Comparison of ENCODE assay signal across 20 mouse cellular contexts in genomic region chr16:13895740-13896139, GRCm38 (mm10). TPM values are rescaled to one million over a fixed set of nuclear protein-coding genes. Genes with fewer than 3 reads are reported as not detected.
DNase-seq lines count a peak whose midpoint lies in the region; ATAC-seq and TF ChIP-seq lines count a peak whose summit lies in the region.
"Had no signal": no experiment of that assay in that cellular context is flagged by ENCODE, and none has a peak within 500 bp of the region (broad histone marks: within the 10 kb centered on the region; RNA-seq: fewer than 3 reads in every experiment).

No protein-coding gene starts in this region.

- no peak for TF ChIP-seq EP300 in liver, postnatal 0 days (IDR thresholded peaks at IDR 0.05; ENCODE audit: low read depth)
- peak in 1 of 2 experiments; percentile 24; a peak in 1 of 4 replicates for TF ChIP-seq EP300 in MEL (IDR thresholded peaks at IDR 0.05; ENCODE audit: low read depth in 1 of 2, low read length in 2 of 2)

- H3K4me1 ChIP-seq in liver, embryonic 12.5 days, result peaks cover 24% of the 10 kb centered on the region
- peaks cover 6% of the 10 kb centered on the region; the same call in 1 of the 2 replicates for H3K4me1 ChIP-seq in liver, postnatal 0 days (ENCODE audit: insufficient read depth)
- H3K4me1 ChIP-seq in MEL (ENCODE audit: control insufficient read depth in 1 of 2, insufficient read depth in 2 of 2, low read length in 2 of 2), result peaks cover 12 to 13% of the 10 kb centered on the region in 2 experiments; a peak in 2 of 4 replicates
- no peaks in the 10 kb centered on the region; the same call in 1 of the 2 replicates for H3K4me1 ChIP-seq in lung, adult 2 months (ENCODE audit: control insufficient read depth, insufficient read depth, low read length)
- H3K4me1 ChIP-seq: embryonic facial prominence, embryonic 10.5 days; embryonic facial prominence, embryonic 12.5 days; forebrain, embryonic 13.5 days; forebrain, embryonic 15.5 days had no signal

- H3K27ac ChIP-seq in liver, embryonic 12.5 days, result no peak overlapping the region
- H3K27ac ChIP-seq in liver, postnatal 0 days (ENCODE audit: low read depth), result no peak overlapping the region
- no peak overlapping the region for H3K27ac ChIP-seq in MEL (ENCODE audit: control insufficient read depth, low read depth, low read length)
- H3K27ac ChIP-seq: embryonic facial prominence, embryonic 10.5 days; embryonic facial prominence, embryonic 12.5 days; forebrain, embryonic 13.5 days; forebrain, embryonic 15.5 days had no signal

- WGBS in liver, embryonic 12.5 days (ENCODE audit: insufficient replicate concordance), result 64% methylated on average over 3 of the region's 3 CpGs
- WGBS in liver, postnatal 0 days (ENCODE audit: insufficient replicate concordance), result 64% methylated on average over 3 of the region's 3 CpGs
- WGBS in lung, adult 2 months, result 77% methylated on average over 3 of the region's 3 CpGs

- no peak overlapping the region for H3K9ac ChIP-seq in liver, embryonic 12.5 days
- H3K9ac ChIP-seq in liver, postnatal 0 days (replicated peaks), result no peak overlapping the region
- H3K9ac ChIP-seq in MEL (ENCODE audit: control insufficient read depth, low read depth, low read length, poor library complexity, severe bottlenecking), result no peak overlapping the region
- H3K9ac ChIP-seq: embryonic facial prominence, embryonic 12.5 days; forebrain, embryonic 13.5 days; forebrain, embryonic 15.5 days had no signal

- no peak for DNase-seq in liver, postnatal 0 days
- peak; percentile 29 for DNase-seq in MEL (ENCODE audit: low read depth, low spot score)
- DNase-seq in lung, adult 2 months, result no peak
- DNase-seq in lung, postnatal 10 days, result no peak
- DNase-seq: adrenal gland, adult 8-10 months; adrenal gland, postnatal 14 days; adrenal gland, postnatal 36 days; cerebellum, adult 11-12 months; cerebellum, adult 2 months; cerebellum, adult 9-10 months; cerebellum, postnatal 10 days; cerebellum, postnatal 25 days had no signal

- no peak for TF ChIP-seq CTCF in liver, postnatal 0 days (IDR thresholded peaks at IDR 0.05; ENCODE audit: low read depth)
- no peak for TF ChIP-seq CTCF in MEL (IDR thresholded peaks at IDR 0.05 in 2 of 3, conservative IDR thresholded peaks at IDR 0.05 in 1 of 3; ENCODE audit: control insufficient read depth in 1 of 3, insufficient read depth in 1 of 3, low read depth in 2 of 3, low read length in 3 of 3, poor library complexity in 1 of 3, severe bottlenecking in 1 of 3)
- TF ChIP-seq CTCF in lung, adult 2 months (IDR thresholded peaks at IDR 0.05; ENCODE audit: insufficient read depth, low read length), result no peak

- TF ChIP-seq RAD21 in MEL (IDR thresholded peaks at IDR 0.05; ENCODE audit: low read depth, low read length), result no peak

- H3K36me3 ChIP-seq in liver, embryonic 12.5 days, result no peaks in the 10 kb centered on the region
- no peaks in the 10 kb centered on the region for H3K36me3 ChIP-seq in liver, postnatal 0 days (replicated peaks; ENCODE audit: insufficient read depth, low read length)
- peaks cover 0 to 31% of the 10 kb centered on the region in 2 experiments; a peak in 2 of 4 replicates for H3K36me3 ChIP-seq in MEL (ENCODE audit: control insufficient read depth in 1 of 2, insufficient read depth in 2 of 2, low read length in 2 of 2)
- H3K36me3 ChIP-seq: embryonic facial prominence, embryonic 10.5 days; embryonic facial prominence, embryonic 12.5 days; forebrain, embryonic 15.5 days had no signal

- no peak for TF ChIP-seq POLR2A in MEL (IDR thresholded peaks at IDR 0.05; ENCODE audit: control insufficient read depth in 1 of 2, insufficient read depth in 1 of 2, low read depth in 1 of 2, low read length in 2 of 2, poor library complexity in 1 of 2)
- TF ChIP-seq POLR2A in lung, adult 2 months (IDR thresholded peaks at IDR 0.05; ENCODE audit: borderline replicate concordance, extremely low read depth, low read depth, low read length), result no peak

- ATAC-seq in liver, embryonic 12.5 days, result peak; percentile 37; the same call in 1 of the 2 replicates
- no peak for ATAC-seq in liver, postnatal 0 days
- ATAC-seq in megakaryocyte progenitor cell, adult 5-6 weeks (replicated peaks; ENCODE audit: poor library complexity), result peak; percentile 34
- ATAC-seq: activated CD4-positive, CD25-positive, alpha-beta regulatory T cell, adult 4 months; forebrain, embryonic 13.5 days; forebrain, embryonic 15.5 days; Patski had no signal

- H3K4me3 ChIP-seq in liver, embryonic 12.5 days, result no peak overlapping the region
- no peak overlapping the region for H3K4me3 ChIP-seq in liver, postnatal 0 days (ENCODE audit: low read depth, low read length)
- H3K4me3 ChIP-seq in MEL (ENCODE audit: control insufficient read depth in 1 of 2, insufficient read depth in 1 of 2, low read depth in 2 of 2, low read length in 2 of 2), result no peak overlapping the region
- no peak overlapping the region for H3K4me3 ChIP-seq in lung, adult 2 months (replicated peaks; ENCODE audit: extremely low read depth, low read depth, low read length)
- H3K4me3 ChIP-seq: embryonic facial prominence, embryonic 10.5 days; embryonic facial prominence, embryonic 12.5 days; forebrain, embryonic 13.5 days; forebrain, embryonic 15.5 days had no signal

- no peak overlapping the region for H3K4me2 ChIP-seq in liver, embryonic 12.5 days
- no peak overlapping the region for H3K4me2 ChIP-seq in liver, postnatal 0 days (ENCODE audit: low read depth, low read length)
- H3K4me2 ChIP-seq: embryonic facial prominence, embryonic 12.5 days; forebrain, embryonic 13.5 days; forebrain, embryonic 15.5 days had no signal

- H3K9me3 ChIP-seq in liver, embryonic 12.5 days (replicated peaks), result no peaks in the 10 kb centered on the region
- no peaks in the 10 kb centered on the region for H3K9me3 ChIP-seq in liver, postnatal 0 days (ENCODE audit: low read length)
- H3K9me3 ChIP-seq in MEL (replicated peaks; ENCODE audit: insufficient read depth, low read length), result no peaks in the 10 kb centered on the region
- H3K9me3 ChIP-seq: embryonic facial prominence, embryonic 10.5 days; embryonic facial prominence, embryonic 12.5 days; forebrain, embryonic 13.5 days; forebrain, embryonic 15.5 days had no signal

- H3K27me3 ChIP-seq in liver, embryonic 12.5 days (replicated peaks), result no peaks in the 10 kb centered on the region
- no peaks in the 10 kb centered on the region for H3K27me3 ChIP-seq in liver, postnatal 0 days (ENCODE audit: insufficient read depth, low read length)
- no peaks in the 10 kb centered on the region for H3K27me3 ChIP-seq in MEL (ENCODE audit: control insufficient read depth in 1 of 2, insufficient read depth in 2 of 2, low read length in 2 of 2)
- H3K27me3 ChIP-seq: embryonic facial prominence, embryonic 12.5 days; forebrain, embryonic 13.5 days; forebrain, embryonic 15.5 days; Patski had no signal

- peaks cover 20% of the 10 kb centered on the region; the same call in 1 of the 2 replicates for H3K79me2 ChIP-seq in MEL (ENCODE audit: control insufficient read depth, insufficient read depth, low read length, poor library complexity)

TF ChIP-seq in MEL, 35 proteins besides CTCF, POLR2A, EP300 and RAD21:
- TF ChIP-seq HCFC1 (IDR thresholded peaks at IDR 0.05; ENCODE audit: low read depth, low read length), result no peak
- TF ChIP-seq ELF1 (IDR thresholded peaks at IDR 0.05; ENCODE audit: low read depth, low read length), result no peak
- TF ChIP-seq ZKSCAN1 (IDR thresholded peaks at IDR 0.05; ENCODE audit: low read depth, low read length), result no peak
- no peak for TF ChIP-seq KAT2A (conservative IDR thresholded peaks at IDR 0.05; ENCODE audit: low read depth, low read length)
- TF ChIP-seq POLR2AphosphoS2 (IDR thresholded peaks at IDR 0.05; ENCODE audit: low read length), result no peak
TF ChIP-seq in MEL: peak in this region for 0.

RNA-seq across cellular contexts. Expression of gene Pdxdc1, which starts 7.2 kb away (rescaled TPM):
- polyA plus RNA-seq in liver, embryonic 12.5 days (2016; fragmentation: Nextera tagmentation; extraction: Ambion mirVana), result 34.1 and 35.5 TPM in 2 replicates
- polyA plus RNA-seq in liver, postnatal 0 days (2015; fragmentation: Nextera tagmentation; extraction: Ambion mirVana), result 24.7 and 27.5 TPM in 2 replicates
- 36.0 and 37.4 TPM in 2 replicates for total RNA-seq in MEL (2012; rRNA removed)
- polyA plus RNA-seq in MEL (2012; ENCODE audit: insufficient read depth in 1 of 2, insufficient read length in 2 of 2, low read depth in 1 of 2, low replicate concordance in 2 of 2, missing spikeins in 1 of 2), result 10 to 100 TPM in 1 of 2 experiments, not detected in 1; 64.2 TPM
- total RNA-seq in megakaryocyte progenitor cell, adult 5-6 weeks (2015), result 52.7 and 57.8 TPM in 2 replicates
- 58.0 and 87.0 TPM in 2 replicates for total RNA-seq in megakaryocyte progenitor cell, adult 5-6 weeks (2017)
- 60.8 and 84.5 TPM in 2 replicates for polyA plus RNA-seq in lung, adult 2 months (2012; rRNA removed)

RNA-seq across cellular contexts. Expression of gene Mpv17l, which starts 7.2 kb away (rescaled TPM):
- 1.7 and 2.4 TPM in 2 replicates for polyA plus RNA-seq in liver, embryonic 12.5 days (2016; fragmentation: Nextera tagmentation; extraction: Ambion mirVana)
- polyA plus RNA-seq in liver, postnatal 0 days (2015; fragmentation: Nextera tagmentation; extraction: Ambion mirVana), result 4.9 and 5.1 TPM in 2 replicates
- total RNA-seq in MEL (2012; rRNA removed), result 0.77 and 1.2 TPM in 2 replicates
- polyA plus RNA-seq in MEL (2012; ENCODE audit: insufficient read depth in 1 of 2, insufficient read length in 2 of 2, low read depth in 1 of 2, low replicate concordance in 2 of 2, missing spikeins in 1 of 2), result 1 to 10 TPM in 1 of 2 experiments, not detected in 1; 2.3 TPM
- 0.32 and 1.7 TPM in 2 replicates for total RNA-seq in megakaryocyte progenitor cell, adult 5-6 weeks (2015)
- total RNA-seq in megakaryocyte progenitor cell, adult 5-6 weeks (2017), result 0.33 and 2.0 TPM in 2 replicates
- 11.5 and 13.0 TPM in 2 replicates for polyA plus RNA-seq in lung, adult 2 months (2012; rRNA removed)
